Mouse (Mus musculus): ENCODE data around the gene Gpkow.

GRCm38 (mm10) chrX:7745429-7745828 is 48.5 kb downstream of the Gpkow start:
- TF ChIP-seq CTCF (IDR thresholded peaks at IDR 0.05; ENCODE audit: low read depth): no peak
- TF ChIP-seq EP300 (IDR thresholded peaks at IDR 0.05; ENCODE audit: low read depth): no peak

All from heart, postnatal 0 days (tissue).